Mouse (Mus musculus) heart, postnatal 4 days (tissue): ENCODE measurements around the gene Dcps. TPM values are rescaled to one million over a fixed set of nuclear protein-coding genes. Genes with fewer than 3 reads are reported as not detected.
A peak's percentile ranks its signal among the peaks of the same experiment; 100 is the strongest.

Experiments used
- DNase-seq: peaks from one replicate; pipeline ENCODE4 v3.0.0; 2021
- total RNA-seq, 2 experiments: library from RNA; stranded (reverse); gene quantifications; 2 replicates each; pipeline ENCODE4 v1.2.3; 2021

The Dcps gene
- total RNA-seq, 2 experiments from 2014 or later: 29.7 to 30.5 TPM

- peak; percentile 39 for DNase-seq
Observed at GRCm38 (mm10) chr9:35131637-35132397, 44.0 kb downstream of the Dcps start.

DNA sequence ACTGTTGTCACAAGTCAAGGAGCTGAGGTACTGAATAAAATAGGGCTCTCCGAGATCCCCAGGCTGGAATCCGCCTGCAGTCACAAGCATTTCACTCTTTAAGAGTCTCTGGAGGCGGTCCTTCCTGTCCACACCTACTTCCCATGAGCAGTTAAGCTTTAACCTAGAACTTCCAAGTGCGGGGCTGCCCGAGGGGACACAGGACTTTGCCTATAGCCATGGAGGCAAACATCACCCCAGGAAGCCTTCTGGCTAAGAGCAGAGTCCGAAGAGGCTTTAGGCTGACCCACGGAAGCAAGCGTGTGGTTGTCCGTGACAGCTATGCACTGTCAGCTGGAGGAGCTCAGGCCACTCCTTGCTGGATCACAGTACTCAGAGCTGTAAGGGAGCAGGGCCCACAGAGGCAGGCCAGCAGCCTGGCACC lies 46.9 kb downstream of the Dcps start:
- DNase-seq: no peak

DNA sequence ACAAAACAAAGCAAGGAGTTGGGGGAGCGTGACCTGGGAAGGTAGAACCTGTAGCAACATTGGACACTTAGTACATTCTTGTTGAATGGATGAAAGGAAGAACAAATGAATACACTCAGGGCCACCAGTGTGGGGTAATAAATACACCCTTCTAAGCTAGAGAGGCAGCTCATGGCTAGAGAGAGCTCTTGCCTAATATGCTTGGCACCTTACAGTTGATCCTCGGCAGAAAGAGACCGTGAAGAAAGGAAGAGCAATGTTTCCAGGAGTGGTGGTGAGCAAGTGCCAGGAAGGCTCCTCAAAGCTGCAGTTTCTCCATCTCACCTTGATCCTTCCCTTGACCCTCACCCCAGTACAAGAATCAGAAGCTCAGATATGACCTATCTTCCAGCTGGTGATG lies 47.3 kb downstream of the Dcps start:
- no peak for DNase-seq

- no peak for DNase-seq
Observed at GRCm38 (mm10) chr9:35127561-35127960, 48.3 kb downstream of the Dcps start.

GRCm38 (mm10) chr9:35127147-35127546 lies 48.7 kb downstream of the Dcps start:
- DNase-seq: no peak

DNA sequence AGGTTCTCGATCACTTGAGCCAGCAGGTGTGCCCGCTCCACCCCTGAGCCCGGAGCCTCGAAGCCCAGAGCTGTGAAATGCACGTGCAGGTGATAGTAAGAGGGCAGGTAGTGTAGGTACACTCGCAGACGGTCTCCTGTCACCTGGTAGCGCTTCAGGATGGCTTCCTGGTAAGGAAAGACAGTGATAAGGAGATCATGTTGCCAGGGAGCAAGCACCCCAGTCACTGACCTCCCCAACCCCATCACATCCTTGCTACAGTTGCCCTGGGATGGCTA lies 51.2 kb downstream of the Dcps start:
- no peak for DNase-seq

DNA sequence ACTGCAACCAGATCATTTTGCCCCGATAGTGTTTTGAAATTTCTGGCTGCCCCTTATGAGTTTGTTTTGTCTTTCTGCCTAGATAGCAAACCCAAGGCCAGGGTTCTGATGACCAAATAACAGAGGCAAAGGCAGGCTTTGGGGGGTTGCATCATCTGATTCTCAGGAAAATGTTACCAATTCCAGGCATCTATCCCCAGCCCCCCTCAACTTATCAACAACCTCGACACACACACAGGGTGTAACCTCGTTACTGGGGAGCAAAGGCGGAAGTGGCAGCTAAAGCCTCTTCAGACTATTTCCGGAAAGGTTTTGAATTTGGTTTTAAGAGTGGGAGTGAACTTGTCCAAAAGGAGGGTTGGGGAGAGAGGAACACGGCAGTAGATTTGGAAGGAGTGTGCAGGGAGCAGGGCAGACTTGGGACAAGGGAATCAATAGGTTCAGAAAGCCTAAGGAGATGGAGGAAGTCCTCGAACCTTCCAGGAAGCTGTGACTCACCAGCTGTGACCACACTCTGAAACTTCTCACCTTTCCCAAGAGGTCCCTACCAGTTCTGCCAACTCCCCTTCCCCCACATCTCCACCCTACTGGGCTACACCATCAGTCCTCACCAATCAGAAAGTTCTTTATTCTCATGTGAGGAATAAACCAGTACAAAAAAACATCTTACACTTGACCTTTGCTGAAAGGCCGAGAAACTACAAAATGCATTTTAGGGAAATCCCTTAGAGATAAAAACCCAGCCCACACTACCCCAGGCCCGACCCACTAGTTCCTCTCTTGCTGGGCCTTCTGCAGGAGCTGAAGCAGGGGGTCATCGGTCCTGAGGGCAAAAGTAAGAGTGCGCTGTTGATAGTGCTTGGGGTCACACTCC lies 51.8 kb downstream of the Dcps start:
- no peak for DNase-seq

- no peak for DNase-seq
Observed at GRCm38 (mm10) chr9:35123456-35123803, 52.4 kb downstream of the Dcps start.

- DNase-seq: no peak
Observed at GRCm38 (mm10) chr9:35122551-35123266, 53.2 kb downstream of the Dcps start.

- DNase-seq: no peak
Observed at GRCm38 (mm10) chr9:35119168-35119567, 56.7 kb downstream of the Dcps start, which contains the start of gene St3gal4. St3gal4 (minus strand) TSS chr9:35119268.

DNA sequence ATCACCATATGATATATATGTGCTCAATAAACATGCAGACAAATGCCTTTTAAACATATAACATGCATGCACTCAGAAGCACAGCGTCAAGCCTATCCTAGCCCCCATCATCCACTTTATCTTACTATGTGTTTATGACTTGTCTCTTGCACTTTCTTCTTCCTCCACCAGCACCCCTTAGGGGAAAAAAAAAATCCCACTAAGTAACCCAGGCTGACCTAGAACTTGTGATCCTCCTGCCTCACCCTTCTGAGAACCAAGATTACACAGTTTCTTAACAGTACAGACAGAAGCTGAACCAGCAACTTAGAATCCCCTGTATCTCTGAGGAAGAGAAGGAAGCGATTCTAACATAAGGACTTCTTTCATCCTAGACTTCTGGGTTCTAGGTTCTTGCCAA lies 57.3 kb downstream of the Dcps start:
- no peak for DNase-seq

GRCm38 (mm10) chr9:35117384-35118295 lies 58.2 kb downstream of the Dcps start:
- peak; percentile 47 for DNase-seq

- peak; percentile 84 for DNase-seq
Observed at GRCm38 (mm10) chr9:35116391-35117381, 59.2 kb downstream of the Dcps start.

GRCm38 (mm10) chr9:35115804-35116203 lies 60.1 kb downstream of the Dcps start:
- DNase-seq: no peak

DNA sequence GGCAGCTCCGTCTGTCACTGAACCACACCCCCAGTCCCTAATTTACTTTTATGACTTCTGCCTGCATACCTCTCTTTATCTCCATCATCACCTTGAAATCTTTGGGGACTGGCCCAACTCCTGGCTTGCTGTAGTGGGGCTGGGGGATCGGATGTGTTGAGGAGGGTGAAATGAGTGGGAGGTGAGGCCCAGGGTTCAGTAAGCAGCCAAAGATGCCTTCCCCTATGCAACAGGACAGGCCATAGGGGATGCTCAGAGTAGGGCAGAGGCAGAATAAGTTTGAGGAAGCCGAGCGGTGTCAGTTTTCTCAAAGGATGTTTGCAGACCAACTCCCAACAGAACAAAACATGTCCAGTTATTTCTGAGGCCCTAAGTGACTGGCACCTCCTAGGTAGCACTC lies 60.6 kb downstream of the Dcps start:
- no peak for DNase-seq

DNA sequence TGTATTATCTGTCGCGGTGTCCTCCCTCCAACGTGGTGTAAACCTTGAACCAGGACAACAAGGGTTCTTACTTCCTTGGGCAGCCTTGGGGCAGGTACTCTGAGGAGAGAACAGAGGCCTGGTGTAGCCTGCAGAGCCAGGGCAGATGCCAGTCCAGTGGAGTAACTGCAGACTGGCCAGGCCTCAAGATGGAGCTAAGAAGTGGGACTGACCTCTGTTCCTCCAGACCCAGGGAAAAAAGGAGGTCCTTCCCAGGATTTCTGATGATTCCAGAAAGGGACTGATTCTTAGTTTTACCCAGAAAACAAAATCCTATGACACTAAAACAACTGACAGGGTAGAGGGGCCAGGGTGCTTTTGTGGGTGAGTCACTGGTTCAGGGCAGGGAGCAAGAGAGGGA lies 61.6 kb downstream of the Dcps start:
- DNase-seq: no peak

- peak; percentile 63 for DNase-seq
Observed at GRCm38 (mm10) chr9:35111941-35112595, 63.8 kb downstream of the Dcps start.

DNA sequence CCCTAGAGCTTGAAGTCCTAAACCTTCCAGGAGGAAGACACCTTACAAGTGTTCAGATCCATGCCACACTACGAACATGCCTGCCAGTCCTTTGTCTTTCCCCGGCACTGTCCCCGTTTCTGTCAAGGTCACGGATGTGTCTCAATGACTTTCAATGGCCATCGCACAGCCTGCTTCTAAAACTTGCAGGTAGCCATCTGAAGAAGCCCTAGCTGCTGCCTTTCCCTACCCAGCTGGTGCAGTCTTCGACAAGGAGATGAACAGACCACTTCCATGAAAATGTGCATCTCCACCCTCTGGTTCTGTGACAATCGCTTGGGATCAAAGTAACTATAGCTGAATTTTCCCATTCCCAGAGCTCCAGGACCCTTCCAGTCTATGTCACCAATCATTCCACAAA lies 64.4 kb downstream of the Dcps start:
- DNase-seq: no peak

GRCm38 (mm10) chr9:35110567-35110966 lies 65.3 kb downstream of the Dcps start:
- DNase-seq: no peak

GRCm38 (mm10) chr9:35110051-35110450 lies 65.8 kb downstream of the Dcps start:
- no peak for DNase-seq
